Mouse (Mus musculus): ENCODE data around the gene Ska3.

The Ska3 gene

DNA sequence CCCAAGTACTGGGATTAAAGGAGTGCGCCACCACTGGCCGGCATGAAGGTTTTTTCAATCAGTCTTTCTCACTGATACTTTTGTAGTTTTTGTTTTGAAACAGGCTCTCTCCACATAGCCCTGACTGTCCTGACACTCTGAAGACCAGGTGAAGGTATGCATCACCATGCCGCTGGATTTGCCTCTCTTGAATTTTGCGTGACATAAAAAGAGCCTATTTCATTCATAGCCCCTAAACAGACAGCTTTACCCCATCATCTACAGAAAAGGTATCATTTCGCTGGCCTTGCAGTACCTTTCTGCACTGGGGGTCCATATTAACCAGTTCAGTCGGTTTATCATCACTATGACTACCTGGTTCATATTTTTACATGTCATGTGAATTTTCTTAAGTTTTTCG lies 28.4 kb downstream of the Ska3 start:
- DNase-seq (ENCODE audit: low spot score) = no peak

- no peak for DNase-seq (ENCODE audit: low spot score)
These were observed 34.8 kb downstream of the Ska3 start for GRCm38 (mm10) chr14:57791171-57791570.

- DNase-seq (ENCODE audit: low spot score) = no peak
These were observed 36.2 kb downstream of the Ska3 start for GRCm38 (mm10) chr14:57789759-57790158.

DNA sequence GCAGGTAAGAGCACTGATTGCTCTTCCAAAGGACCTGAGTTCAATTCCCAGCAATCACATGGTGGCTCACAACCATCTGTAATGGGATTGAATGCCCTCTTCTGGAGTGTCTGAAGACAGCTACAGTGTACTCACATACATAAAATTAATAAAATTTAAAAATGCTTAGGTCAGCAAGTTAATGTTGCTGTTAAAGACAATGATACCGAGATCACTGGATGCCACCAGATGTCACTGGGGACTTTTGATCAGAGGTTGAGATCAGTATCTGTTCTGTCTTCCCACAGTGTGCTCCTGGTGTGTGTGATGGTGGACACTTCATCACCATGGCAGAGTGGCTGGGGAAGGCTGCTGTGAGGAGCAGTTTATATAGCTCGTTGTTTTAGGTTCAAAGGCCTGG lies 36.7 kb downstream of the Ska3 start:
- no peak for DNase-seq (ENCODE audit: low spot score)

DNA sequence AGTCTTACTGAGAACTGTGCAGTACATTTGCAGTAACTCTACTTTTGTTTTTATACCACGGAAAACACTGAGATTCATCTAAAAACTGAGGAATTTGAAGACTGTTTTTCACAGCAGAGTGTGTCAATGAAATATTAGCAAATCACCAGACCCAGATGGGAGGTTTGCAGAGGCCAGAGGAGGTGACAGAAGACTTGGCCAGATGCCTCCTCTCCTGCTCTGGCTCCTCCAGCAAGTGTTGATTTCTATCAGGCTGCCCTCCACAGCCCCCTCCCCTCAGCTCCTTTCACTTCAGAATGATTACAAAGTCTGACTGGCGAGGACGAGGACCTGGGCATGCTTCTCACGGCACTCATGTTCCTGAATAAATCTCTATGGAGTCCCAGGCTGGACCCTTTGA lies 38.6 kb downstream of the Ska3 start:
- DNase-seq (ENCODE audit: low spot score) = no peak

- DNase-seq (ENCODE audit: low spot score) = no peak
These were observed 53.7 kb downstream of the Ska3 start for GRCm38 (mm10) chr14:57772157-57772815.

DNA sequence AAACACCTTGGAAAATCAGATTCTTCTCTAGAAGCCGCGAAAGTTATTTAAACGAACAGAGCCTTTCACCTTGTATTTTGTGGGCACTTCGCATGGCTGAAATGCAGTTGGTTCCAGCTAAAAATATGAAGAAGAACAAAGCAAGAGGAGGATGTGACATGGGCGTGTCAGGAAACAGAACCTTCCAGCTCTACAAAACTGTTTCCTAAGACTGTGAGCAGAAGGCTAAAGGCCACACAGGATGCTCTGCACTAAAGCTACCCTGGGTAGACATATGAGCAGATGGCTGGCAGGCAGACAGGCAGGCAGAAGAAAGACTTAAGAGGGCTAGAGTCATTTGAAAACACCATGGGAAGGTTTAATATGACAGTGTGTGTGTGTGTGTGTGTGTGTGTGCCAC lies 56.9 kb downstream of the Ska3 start:
- no peak for DNase-seq (ENCODE audit: low spot score)

DNA sequence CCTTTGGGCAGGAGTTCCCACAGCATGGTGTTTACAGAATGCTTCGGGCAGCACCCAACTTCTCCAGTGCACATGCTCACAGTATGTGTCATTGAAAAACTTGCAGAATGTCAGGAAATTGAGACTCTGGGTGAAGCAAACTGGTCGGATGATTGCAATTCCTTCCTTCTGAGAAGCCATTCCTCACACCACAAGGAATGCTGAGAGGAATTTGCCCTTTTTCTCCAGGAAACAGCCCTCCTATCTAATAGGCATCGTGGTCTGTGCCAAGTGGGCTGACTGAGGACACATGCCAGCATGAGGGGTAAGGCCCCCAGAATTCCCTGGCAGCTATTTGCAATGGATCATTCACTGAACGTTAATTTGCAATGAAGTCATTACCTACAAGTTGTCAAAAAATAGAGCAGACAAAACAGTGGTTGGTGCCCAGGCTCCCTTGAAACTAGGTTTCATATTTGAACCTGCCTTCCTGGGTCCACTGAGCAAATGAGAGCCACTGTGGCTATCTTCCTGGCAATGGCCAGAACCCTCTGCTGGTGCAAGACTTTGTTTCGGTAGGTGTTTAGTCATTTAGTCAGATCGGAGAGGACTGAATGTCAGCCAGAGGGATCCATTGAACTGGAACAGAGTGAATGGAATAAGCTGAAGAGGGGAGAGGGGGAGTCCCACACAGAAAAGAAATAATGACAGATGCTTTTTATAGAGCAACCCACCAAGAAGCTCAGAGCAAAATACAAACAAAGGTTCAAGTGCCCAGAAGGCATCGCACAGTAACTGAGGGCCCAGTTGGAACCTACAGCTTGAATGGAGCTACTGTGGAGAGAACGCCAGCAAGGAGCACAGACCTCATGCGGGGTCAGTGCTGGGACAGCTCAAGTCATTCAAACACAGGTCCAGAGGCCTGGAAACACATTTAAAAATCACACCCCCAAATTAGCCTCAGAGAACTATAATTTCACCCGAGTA lies 65.3 kb downstream of the Ska3 start:
- DNase-seq (ENCODE audit: low spot score) = no peak

- no peak for DNase-seq (ENCODE audit: low spot score)
These were observed 67.7 kb downstream of the Ska3 start, which contains the start of gene Lats2 for GRCm38 (mm10) chr14:57758237-57758636. Lats2 (minus strand) TSS chr14:57758388.
